Mouse (Mus musculus): ENCODE measurements around the gene Lgals12. TPM values are rescaled to one million over a fixed set of nuclear protein-coding genes. Genes with fewer than 3 reads are reported as not detected.

Lgals12 gene
- 0.31 TPM for polyA plus RNA-seq (2012; fragmentation: generic; extraction: Trizol)

GRCm38 (mm10) chr19:7606801-7607689, at the start of gene Lgals12:
Lgals12 (minus strand) TSS chr19:7607193.
- Histone ChIP-seq H3K27me3 (ENCODE audit: control insufficient read depth, insufficient read depth, insufficient read length) (peaks cover 3% of the 10 kb centered on the region), H3K4me3 (no peak within 1 kb of the TSS), H3K79me2 (ENCODE audit: control insufficient read depth, insufficient read depth) (no peaks in the 10 kb centered on the region), H3ac (ENCODE audit: control insufficient read depth, insufficient read length) (no peak within 1 kb of the TSS), H3K4me2 (ENCODE audit: low read depth) (peak within 1 kb of the TSS; percentile 61), H3K36me3 (ENCODE audit: control insufficient read depth, insufficient read depth) (no peaks in the 10 kb centered on the region)
- TF ChIP-seq TCF3 (IDR thresholded peaks at IDR 0.05; ENCODE audit: insufficient read length, low read depth) (no peak), CEBPB (IDR thresholded peaks at IDR 0.05; ENCODE audit: insufficient read depth, poor library complexity, severe bottlenecking) (no peak), POLR2A (IDR thresholded peaks at IDR 0.05; ENCODE audit: insufficient read length, low read depth) (no peak), POLR2AphosphoS2 (IDR thresholded peaks at IDR 0.05; ENCODE audit: insufficient read length, low read depth) (no peak)

GRCm38 (mm10) chr19:7648913-7649666, 42.1 kb upstream of the Lgals12 start:
- Histone ChIP-seq H3K79me2 (ENCODE audit: control insufficient read depth, insufficient read depth) (no peaks in the 10 kb centered on the region), H3K4me2 (ENCODE audit: low read depth) (no peak overlapping the region), H3ac (ENCODE audit: control insufficient read depth, insufficient read length) (no peak overlapping the region), H3K4me3 (no peak overlapping the region), H3K36me3 (ENCODE audit: control insufficient read depth, insufficient read depth) (no peaks in the 10 kb centered on the region), H3K27me3 (ENCODE audit: control insufficient read depth, insufficient read depth, insufficient read length) (peaks cover 11% of the 10 kb centered on the region)
- TF ChIP-seq REST (IDR thresholded peaks at IDR 0.05; ENCODE audit: insufficient read depth, insufficient read length) (no peak), MYOD1 (IDR thresholded peaks at IDR 0.05; ENCODE audit: control insufficient read depth in 1 of 3, insufficient read length in 2 of 3, low read depth in 2 of 3) (no peak), MAX (IDR thresholded peaks at IDR 0.05; ENCODE audit: low read depth) (no peak), MYOG (IDR thresholded peaks at IDR 0.05; ENCODE audit: control insufficient read depth in 1 of 3, insufficient read depth in 1 of 3, insufficient read length in 2 of 3, low read depth in 2 of 3) (no peak), POLR2AphosphoS2 (IDR thresholded peaks at IDR 0.05; ENCODE audit: insufficient read length, low read depth) (no peak)

GRCm38 (mm10) chr19:7633786-7634185, 26.8 kb upstream of the Lgals12 start:
- TF ChIP-seq POLR2AphosphoS2 (IDR thresholded peaks at IDR 0.05; ENCODE audit: insufficient read length, low read depth) = no peak
- TF ChIP-seq E2F4 (IDR thresholded peaks at IDR 0.05; ENCODE audit: insufficient read depth) = no peak
- TF ChIP-seq SRF (IDR thresholded peaks at IDR 0.05; ENCODE audit: control insufficient read depth, insufficient read length, low read depth) = no peak
- no peak for TF ChIP-seq TCF3 (IDR thresholded peaks at IDR 0.05; ENCODE audit: insufficient read length, low read depth)
- TF ChIP-seq CEBPB (IDR thresholded peaks at IDR 0.05; ENCODE audit: insufficient read depth, poor library complexity, severe bottlenecking) = no peak
- TF ChIP-seq TCF12 (IDR thresholded peaks at IDR 0.05; ENCODE audit: insufficient read depth, poor library complexity, severe bottlenecking) = no peak
- no peaks in the 10 kb centered on the region for H3K36me3 ChIP-seq (ENCODE audit: control insufficient read depth, insufficient read depth)

GRCm38 (mm10) chr19:7633021-7633420, 26.0 kb upstream of the Lgals12 start:
- Histone ChIP-seq H3K36me3 (ENCODE audit: control insufficient read depth, insufficient read depth) (no peaks in the 10 kb centered on the region), H3K4me2 (ENCODE audit: low read depth) (no peak overlapping the region), H3K4me3 (no peak overlapping the region), H3K27me3 (ENCODE audit: control insufficient read depth, insufficient read depth, insufficient read length) (peaks cover 3% of the 10 kb centered on the region), H3K79me2 (ENCODE audit: control insufficient read depth, insufficient read depth) (no peaks in the 10 kb centered on the region), H3ac (ENCODE audit: control insufficient read depth, insufficient read length) (no peak overlapping the region)
- no peak for TF ChIP-seq POLR2AphosphoS2 (IDR thresholded peaks at IDR 0.05; ENCODE audit: insufficient read length, low read depth)

More at GRCm38 (mm10) chr19:7633786-7634185, 26.8 kb upstream of the Lgals12 start:
- H3ac ChIP-seq (ENCODE audit: control insufficient read depth, insufficient read length) = no peak overlapping the region
- peaks cover 3% of the 10 kb centered on the region for H3K27me3 ChIP-seq (ENCODE audit: control insufficient read depth, insufficient read depth, insufficient read length)
- H3K4me3 ChIP-seq = no peak overlapping the region
- no peaks in the 10 kb centered on the region for H3K79me2 ChIP-seq (ENCODE audit: control insufficient read depth, insufficient read depth)
- no peak overlapping the region for H3K4me2 ChIP-seq (ENCODE audit: low read depth)

- Histone ChIP-seq H3K4me2 (ENCODE audit: low read depth) (peak overlapping the region; percentile 16), H3K79me2 (ENCODE audit: control insufficient read depth, insufficient read depth) (no peaks in the 10 kb centered on the region), H3K4me3 (no peak overlapping the region), H3K36me3 (ENCODE audit: control insufficient read depth, insufficient read depth) (no peaks in the 10 kb centered on the region), H3K27me3 (ENCODE audit: control insufficient read depth, insufficient read depth, insufficient read length) (peaks cover 13% of the 10 kb centered on the region), H3ac (ENCODE audit: control insufficient read depth, insufficient read length) (no peak overlapping the region)
- no peak for TF ChIP-seq SRF (IDR thresholded peaks at IDR 0.05; ENCODE audit: control insufficient read depth, insufficient read length, low read depth)
Measured at GRCm38 (mm10) chr19:7617696-7618095, 10.7 kb upstream of the Lgals12 start.

GRCm38 (mm10) chr19:7617085-7617484, 10.1 kb upstream of the Lgals12 start:
- Histone ChIP-seq H3K4me2 (ENCODE audit: low read depth) (peak overlapping the region; percentile 6), H3ac (ENCODE audit: control insufficient read depth, insufficient read length) (no peak overlapping the region), H3K36me3 (ENCODE audit: control insufficient read depth, insufficient read depth) (no peaks in the 10 kb centered on the region), H3K4me3 (no peak overlapping the region), H3K27me3 (ENCODE audit: control insufficient read depth, insufficient read depth, insufficient read length) (peaks cover 19% of the 10 kb centered on the region), H3K79me2 (ENCODE audit: control insufficient read depth, insufficient read depth) (no peaks in the 10 kb centered on the region)
- TF ChIP-seq POLR2A (IDR thresholded peaks at IDR 0.05; ENCODE audit: insufficient read length, low read depth) (no peak), E2F4 (IDR thresholded peaks at IDR 0.05; ENCODE audit: insufficient read depth) (no peak), USF1 (IDR thresholded peaks at IDR 0.05; ENCODE audit: low read depth) (no peak), TCF12 (IDR thresholded peaks at IDR 0.05; ENCODE audit: insufficient read depth, poor library complexity, severe bottlenecking) (no peak), MYOG (IDR thresholded peaks at IDR 0.05; ENCODE audit: control insufficient read depth in 1 of 3, insufficient read depth in 1 of 3, insufficient read length in 2 of 3, low read depth in 2 of 3) (no peak), TCF3 (IDR thresholded peaks at IDR 0.05; ENCODE audit: insufficient read length, low read depth) (no peak), MAX (IDR thresholded peaks at IDR 0.05; ENCODE audit: low read depth) (no peak), REST (IDR thresholded peaks at IDR 0.05; ENCODE audit: insufficient read depth, insufficient read length) (no peak), MYOD1 (IDR thresholded peaks at IDR 0.05; ENCODE audit: control insufficient read depth in 1 of 3, insufficient read length in 2 of 3, low read depth in 2 of 3) (no peak), CEBPB (IDR thresholded peaks at IDR 0.05; ENCODE audit: insufficient read depth, poor library complexity, severe bottlenecking) (no peak), SRF (IDR thresholded peaks at IDR 0.05; ENCODE audit: control insufficient read depth, insufficient read length, low read depth) (no peak)

Measured in myocyte (in vitro differentiated cells).